ENCODE assay signal across 8 mouse cellular contexts in the genomic region with DNA sequence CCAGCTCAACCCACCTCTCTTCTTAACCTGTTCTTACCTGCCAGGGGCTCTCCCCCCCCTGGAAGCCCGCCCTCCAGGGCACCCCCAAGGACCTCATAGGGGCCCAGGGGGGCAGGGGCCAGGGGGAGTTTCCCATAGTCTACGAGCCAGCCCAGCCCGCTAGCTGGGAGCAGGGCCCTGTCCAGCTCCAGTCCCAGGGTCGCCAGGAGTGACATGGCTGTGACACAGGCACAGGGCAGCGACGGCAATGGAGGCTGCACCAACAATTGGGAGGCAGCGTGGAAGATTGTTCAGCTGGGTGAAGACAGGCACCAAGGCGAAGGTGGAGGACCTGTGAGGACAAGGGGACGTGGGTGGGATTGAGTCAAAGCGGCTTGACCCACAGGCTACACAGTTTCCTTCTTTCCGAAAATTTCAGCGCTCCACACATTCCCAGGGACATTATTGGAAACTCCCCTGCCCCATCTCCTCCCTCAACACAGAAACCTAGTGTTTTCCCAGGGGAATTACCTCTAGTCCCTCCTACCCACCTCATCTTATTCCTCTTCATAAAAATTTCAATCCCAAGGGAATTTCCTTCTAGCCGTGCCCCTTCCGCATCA. TPM values are rescaled to one million over a fixed set of nuclear protein-coding genes. Genes with fewer than 3 reads are reported as not detected.
DNase-seq lines count a peak whose midpoint lies in the region; ATAC-seq and TF ChIP-seq lines count a peak whose summit lies in the region.

No protein-coding gene starts in this region.

- dilution Hi-C loops in CH12.LX (cut with MboI; ENCODE audit: extremely low pct_ligation_motif_present, extremely low pct_unique_long_range_greater_than_20kb, low sequenced_read_pairs) = no loop called here

- peak overlapping the region; percentile 93 for H3K9ac ChIP-seq in CH12.LX (ENCODE audit: insufficient read depth, low read depth)
- H3K9ac ChIP-seq in hindbrain, postnatal 0 days (replicated peaks; ENCODE audit: low read length) = no peak overlapping the region
- peak overlapping the region; percentile 52 for H3K9ac ChIP-seq in midbrain, embryonic 11.5 days (ENCODE audit: low read length)

- TF ChIP-seq POLR2A in CH12.LX (IDR thresholded peaks at IDR 0.05; ENCODE audit: low read depth, low read length) = no peak

- intact Hi-C loops in heart, postnatal 10 days (cut with DNase I) = loop anchor here (5.0 kb wide), 1 partner anchor 43 kb away; no protein-coding TSS in a partner anchor

- peak; percentile 96 for DNase-seq in heart, adult 11 months
- no peak for DNase-seq in heart, postnatal 10 days
- no peak for DNase-seq in CH12.LX (ENCODE audit: extremely low read depth)
- no peak for DNase-seq in embryonic facial prominence, embryonic 10.5 days (ENCODE audit: low spot score)
- DNase-seq in hindbrain, postnatal 0 days (ENCODE audit: low spot score) = no peak
- DNase-seq in midbrain, embryonic 11.5 days (ENCODE audit: low spot score, missing footprints) = peak; percentile 91
- no peak for DNase-seq in MN1 (ENCODE audit: low spot score)
- no peak for DNase-seq in layer of hippocampus, adult 9-11 months

- no peak for TF ChIP-seq RAD21 in CH12.LX (IDR thresholded peaks at IDR 0.05; ENCODE audit: low read depth, low read length)

- H3K36me3 ChIP-seq in CH12.LX (replicated peaks in 1 of 2; ENCODE audit: control insufficient read depth in 1 of 2, insufficient read depth in 1 of 2, low read length in 1 of 2) = peaks cover 48 to 65% of the 10 kb centered on the region in 2 experiments
- peaks cover 64% of the 10 kb centered on the region for H3K36me3 ChIP-seq in embryonic facial prominence, embryonic 10.5 days (replicated peaks)
- no peaks in the 10 kb centered on the region for H3K36me3 ChIP-seq in hindbrain, postnatal 0 days (ENCODE audit: insufficient read depth, low read length)
- H3K36me3 ChIP-seq in midbrain, embryonic 11.5 days (ENCODE audit: control insufficient read depth, insufficient read depth, low read length) = no peaks in the 10 kb centered on the region

- H3K4me3 ChIP-seq in CH12.LX (replicated peaks in 1 of 3; ENCODE audit: low read depth in 2 of 3, low read length in 2 of 3, poor library complexity in 1 of 3) = peak overlapping the region; percentile 77 to 89 (median 86)
- peak overlapping the region; percentile 77 for H3K4me3 ChIP-seq in embryonic facial prominence, embryonic 10.5 days
- H3K4me3 ChIP-seq in hindbrain, postnatal 0 days (ENCODE audit: low read length) = peak overlapping the region; percentile 85
- H3K4me3 ChIP-seq in midbrain, embryonic 11.5 days (ENCODE audit: low read depth, low read length) = peak overlapping the region; percentile 86

- TF ChIP-seq CTCF in CH12.LX (conservative IDR thresholded peaks at IDR 0.05 in 1 of 2, IDR thresholded peaks at IDR 0.05 in 1 of 2; ENCODE audit: low read depth in 2 of 2, low read length in 2 of 2) = no peak
- no peak for TF ChIP-seq CTCF in hindbrain, postnatal 0 days (IDR thresholded peaks at IDR 0.05; ENCODE audit: low read depth)

- in situ Hi-C loops in CH12.LX (cut with MboI; ENCODE audit: low pct_ligation_motif_present, low pct_unique_long_range_greater_than_20kb, low sequenced_read_pairs) = no loop called here

- ATAC-seq in hindbrain, postnatal 0 days = no peak
- no peak for ATAC-seq in midbrain, embryonic 11.5 days (ENCODE audit: low FRiP score)

- WGBS in embryonic facial prominence, embryonic 10.5 days = 28% methylated on average over 14 of the region's 14 CpGs
- WGBS in hindbrain, postnatal 0 days = 24% methylated on average over 14 of the region's 14 CpGs
- 36% methylated on average over 14 of the region's 14 CpGs for WGBS in midbrain, embryonic 11.5 days

- peaks cover 19 to 26% of the 10 kb centered on the region in 2 experiments for H3K4me1 ChIP-seq in CH12.LX (ENCODE audit: control insufficient read depth in 1 of 2, insufficient read depth in 2 of 2)
- H3K4me1 ChIP-seq in embryonic facial prominence, embryonic 10.5 days = peaks cover 42% of the 10 kb centered on the region
- peaks cover 23% of the 10 kb centered on the region for H3K4me1 ChIP-seq in hindbrain, postnatal 0 days (ENCODE audit: insufficient read depth, low read length)
- H3K4me1 ChIP-seq in midbrain, embryonic 11.5 days (ENCODE audit: control insufficient read depth, insufficient read depth, low read length) = peaks cover 32% of the 10 kb centered on the region

- no peaks in the 10 kb centered on the region for H3K27me3 ChIP-seq in CH12.LX (replicated peaks)
- no peaks in the 10 kb centered on the region for H3K27me3 ChIP-seq in embryonic facial prominence, embryonic 10.5 days (replicated peaks; ENCODE audit: low read depth, poor library complexity, severe bottlenecking)
- H3K27me3 ChIP-seq in hindbrain, postnatal 0 days (ENCODE audit: insufficient read depth, low read length) = no peaks in the 10 kb centered on the region
- H3K27me3 ChIP-seq in midbrain, embryonic 11.5 days (ENCODE audit: control insufficient read depth, insufficient read depth, low read length) = no peaks in the 10 kb centered on the region

- H3K4me2 ChIP-seq in CH12.LX (ENCODE audit: insufficient read depth, low read depth, poor library complexity, severe bottlenecking) = peak overlapping the region; percentile 58
- H3K4me2 ChIP-seq in hindbrain, postnatal 0 days (ENCODE audit: low read depth, low read length) = peak overlapping the region; percentile 87
- peak overlapping the region; percentile 97 for H3K4me2 ChIP-seq in midbrain, embryonic 11.5 days

- H3K79me2 ChIP-seq in CH12.LX (replicated peaks; ENCODE audit: control insufficient read depth, extremely low read depth, insufficient read depth, poor library complexity, severe bottlenecking) = peaks cover 52% of the 10 kb centered on the region

- H3K9me3 ChIP-seq in CH12.LX (replicated peaks; ENCODE audit: low read length) = no peaks in the 10 kb centered on the region
- no peaks in the 10 kb centered on the region for H3K9me3 ChIP-seq in embryonic facial prominence, embryonic 10.5 days
- H3K9me3 ChIP-seq in hindbrain, postnatal 0 days (ENCODE audit: low read length) = no peaks in the 10 kb centered on the region
- no peaks in the 10 kb centered on the region for H3K9me3 ChIP-seq in midbrain, embryonic 11.5 days (ENCODE audit: control insufficient read depth, low read length)

- no peak for TF ChIP-seq EP300 in CH12.LX (IDR thresholded peaks at IDR 0.05; ENCODE audit: low read length)

- H3K27ac ChIP-seq in CH12.LX (ENCODE audit: insufficient read depth, low read depth) = peak overlapping the region; percentile 17; the same call in 1 of the 2 replicates
- peak overlapping the region; percentile 99 for H3K27ac ChIP-seq in embryonic facial prominence, embryonic 10.5 days (replicated peaks)
- H3K27ac ChIP-seq in hindbrain, postnatal 0 days = 0 out of 2 replicates have a peak overlapping the region, but pooled peaks have one; percentile 94
- H3K27ac ChIP-seq in midbrain, embryonic 11.5 days (ENCODE audit: low read depth, low read length) = peak overlapping the region; percentile 58

RNA-seq across cellular contexts. Expression of a gene that starts 0.8 kb away (rescaled TPM):
- 10 to 100 TPM; 44.3 to 45.1 TPM for total RNA-seq in heart, postnatal 10 days (2021)
- 93.2 and 101 TPM in 2 replicates for total RNA-seq in CH12.LX (2012; rRNA removed)
- total RNA-seq in CH12.LX (2014; rRNA removed) = 84.1 and 93.3 TPM in 2 replicates
- polyA plus RNA-seq in CH12.LX (2012; ENCODE audit: insufficient read length, low read depth) = 146 and 151 TPM in 2 replicates
- 169 and 173 TPM in 2 replicates for polyA plus RNA-seq in embryonic facial prominence, embryonic 10.5 days (2016; fragmentation: Nextera tagmentation; extraction: Ambion mirVana)
- total RNA-seq in hindbrain, postnatal 0 days (2014; rRNA removed) = 67.0 and 69.0 TPM in 2 replicates
- polyA plus RNA-seq in hindbrain, postnatal 0 days (2015; fragmentation: Nextera tagmentation; extraction: Ambion mirVana) = 42.9 and 46.4 TPM in 2 replicates
- 60.2 and 64.1 TPM in 2 replicates for polyA plus RNA-seq in midbrain, embryonic 11.5 days (2014; fragmentation: Nextera tagmentation; extraction: Ambion mirVana)

RNA-seq across cellular contexts. Expression of a gene that starts 1.1 kb away (rescaled TPM):
- 1 to 10 TPM; 1.3 to 1.8 TPM for total RNA-seq in heart, postnatal 10 days (2021)
- total RNA-seq in CH12.LX (2012; rRNA removed) = 42.2 and 57.5 TPM in 2 replicates
- 11.8 and 17.6 TPM in 2 replicates for total RNA-seq in CH12.LX (2014; rRNA removed)
- polyA plus RNA-seq in CH12.LX (2012; ENCODE audit: insufficient read length, low read depth) = 49.2 and 58.2 TPM in 2 replicates
- 1.0 and 1.5 TPM in 2 replicates for polyA plus RNA-seq in embryonic facial prominence, embryonic 10.5 days (2016; fragmentation: Nextera tagmentation; extraction: Ambion mirVana)
- total RNA-seq in hindbrain, postnatal 0 days (2014; rRNA removed) = 0.47 and 0.68 TPM in 2 replicates
- polyA plus RNA-seq in hindbrain, postnatal 0 days (2015; fragmentation: Nextera tagmentation; extraction: Ambion mirVana) = 0.52 and 0.58 TPM in 2 replicates
- 0.84 and 1.2 TPM in 2 replicates for polyA plus RNA-seq in midbrain, embryonic 11.5 days (2014; fragmentation: Nextera tagmentation; extraction: Ambion mirVana)

RNA-seq across cellular contexts. Expression of a gene that starts 1.4 kb away (rescaled TPM):
- total RNA-seq in heart, postnatal 10 days (2021) = 10 to 100 TPM; 50.4 to 51.3 TPM
- 34.0 and 71.1 TPM in 2 replicates for total RNA-seq in CH12.LX (2012; rRNA removed)
- 12.0 and 13.4 TPM in 2 replicates for total RNA-seq in CH12.LX (2014; rRNA removed)
- polyA plus RNA-seq in CH12.LX (2012; ENCODE audit: insufficient read length, low read depth) = 82.3 and 84.5 TPM in 2 replicates
- 3.2 and 3.6 TPM in 2 replicates for polyA plus RNA-seq in embryonic facial prominence, embryonic 10.5 days (2016; fragmentation: Nextera tagmentation; extraction: Ambion mirVana)
- total RNA-seq in hindbrain, postnatal 0 days (2014; rRNA removed) = 10.1 and 15.8 TPM in 2 replicates
- 4.1 and 4.4 TPM in 2 replicates for polyA plus RNA-seq in hindbrain, postnatal 0 days (2015; fragmentation: Nextera tagmentation; extraction: Ambion mirVana)
- polyA plus RNA-seq in midbrain, embryonic 11.5 days (2014; fragmentation: Nextera tagmentation; extraction: Ambion mirVana) = 2.8 and 3.3 TPM in 2 replicates

RNA-seq across cellular contexts. Expression of a gene that starts 33.7 kb away (rescaled TPM):
- 10 to 100 TPM; 76.8 to 78.4 TPM for total RNA-seq in heart, postnatal 10 days (2021)
- total RNA-seq in CH12.LX (2012; rRNA removed) (21.7 and 24.2 TPM in 2 replicates), CH12.LX (2014; rRNA removed) (8.5 and 9.5 TPM in 2 replicates)
- polyA plus RNA-seq in CH12.LX (2012; ENCODE audit: insufficient read length, low read depth) = 23.3 and 23.4 TPM in 2 replicates
- polyA plus RNA-seq in embryonic facial prominence, embryonic 10.5 days (2016; fragmentation: Nextera tagmentation; extraction: Ambion mirVana) = 92.2 and 95.4 TPM in 2 replicates
- total RNA-seq in hindbrain, postnatal 0 days (2014; rRNA removed) = 136 and 156 TPM in 2 replicates
- 94.3 and 95.4 TPM in 2 replicates for polyA plus RNA-seq in hindbrain, postnatal 0 days (2015; fragmentation: Nextera tagmentation; extraction: Ambion mirVana)
- 31.8 and 34.3 TPM in 2 replicates for polyA plus RNA-seq in midbrain, embryonic 11.5 days (2014; fragmentation: Nextera tagmentation; extraction: Ambion mirVana)

RNA-seq across cellular contexts. Expression of a gene that starts 33.8 kb away (rescaled TPM):
- total RNA-seq in heart, postnatal 10 days (2021) = 10 to 100 TPM; 38.4 to 44.7 TPM
- total RNA-seq in CH12.LX (2012; rRNA removed) = 32.4 and 40.5 TPM in 2 replicates
- 31.9 and 35.5 TPM in 2 replicates for total RNA-seq in CH12.LX (2014; rRNA removed)
- 38.5 and 41.9 TPM in 2 replicates for polyA plus RNA-seq in CH12.LX (2012; ENCODE audit: insufficient read length, low read depth)
- polyA plus RNA-seq in embryonic facial prominence, embryonic 10.5 days (2016; fragmentation: Nextera tagmentation; extraction: Ambion mirVana) = 77.2 and 82.7 TPM in 2 replicates
- 53.7 and 98.5 TPM in 2 replicates for total RNA-seq in hindbrain, postnatal 0 days (2014; rRNA removed)
- 103 and 106 TPM in 2 replicates for polyA plus RNA-seq in hindbrain, postnatal 0 days (2015; fragmentation: Nextera tagmentation; extraction: Ambion mirVana)
- polyA plus RNA-seq in midbrain, embryonic 11.5 days (2014; fragmentation: Nextera tagmentation; extraction: Ambion mirVana) = 63.4 and 69.4 TPM in 2 replicates

Comparison
In these comparisons a context has a peak if more than half of its experiments do, and no peak if none do; other contexts are left out.
1. DNase-seq: peak in heart, adult 11 months (single experiment) and midbrain, embryonic 11.5 days (single experiment); none in heart, postnatal 10 days (0 of 2), CH12.LX (single experiment), embryonic facial prominence, embryonic 10.5 days (single experiment), hindbrain, postnatal 0 days (single experiment), MN1 (single experiment) and layer of hippocampus, adult 9-11 months (single experiment).
2. H3K27ac ChIP-seq: peak in every context shown above with its lines; median percentile 99 in embryonic facial prominence, embryonic 10.5 days; 94 in hindbrain, postnatal 0 days; 58 in midbrain, embryonic 11.5 days; 17 in CH12.LX.
3. RNA of a gene that starts 1.1 kb away (polyA plus RNA-seq): 49.2 to 58.2 TPM in CH12.LX; 0.84 to 1.2 TPM in midbrain, embryonic 11.5 days, 1.0 to 1.5 TPM in embryonic facial prominence, embryonic 10.5 days and 0.52 to 0.58 TPM in hindbrain, postnatal 0 days; every median in the first group is over 10 times any median in the second.
4. RNA of a gene that starts 1.4 kb away (polyA plus RNA-seq): 82.3 to 84.5 TPM in CH12.LX; 4.1 to 4.4 TPM in hindbrain, postnatal 0 days, 3.2 to 3.6 TPM in embryonic facial prominence, embryonic 10.5 days and 2.8 to 3.3 TPM in midbrain, embryonic 11.5 days; every median in the first group is over 10 times any median in the second.
5. Peak in every context shown above with its lines, with median percentiles within 50 percentile points of each other: H3K4me2 ChIP-seq and H3K4me3 ChIP-seq.